Mouse (Mus musculus): ENCODE results near the gene Arl8b.

The Arl8b gene

DNA sequence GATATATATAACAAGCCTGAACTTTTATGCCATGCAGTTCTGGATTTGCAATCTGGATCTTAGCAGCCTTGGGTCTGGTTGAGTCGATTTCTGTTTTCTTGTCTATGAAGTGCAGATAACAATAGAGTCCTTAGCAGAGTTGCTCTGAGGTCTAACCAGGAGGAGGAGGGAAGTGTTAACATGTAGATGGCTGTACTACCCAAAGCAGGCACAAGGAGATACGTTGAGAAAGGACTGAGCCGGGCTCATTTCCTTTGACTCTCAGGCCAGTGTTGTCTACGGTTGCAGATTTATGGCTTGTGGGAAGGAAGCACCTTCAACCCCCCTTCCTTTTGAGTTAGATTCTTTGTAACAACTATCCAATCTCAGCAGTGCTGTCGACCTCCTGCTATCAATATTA, 1.9 kb downstream of the Arl8b start:
- peak; percentile 39 for DNase-seq (ENCODE audit: low spot score)

DNA sequence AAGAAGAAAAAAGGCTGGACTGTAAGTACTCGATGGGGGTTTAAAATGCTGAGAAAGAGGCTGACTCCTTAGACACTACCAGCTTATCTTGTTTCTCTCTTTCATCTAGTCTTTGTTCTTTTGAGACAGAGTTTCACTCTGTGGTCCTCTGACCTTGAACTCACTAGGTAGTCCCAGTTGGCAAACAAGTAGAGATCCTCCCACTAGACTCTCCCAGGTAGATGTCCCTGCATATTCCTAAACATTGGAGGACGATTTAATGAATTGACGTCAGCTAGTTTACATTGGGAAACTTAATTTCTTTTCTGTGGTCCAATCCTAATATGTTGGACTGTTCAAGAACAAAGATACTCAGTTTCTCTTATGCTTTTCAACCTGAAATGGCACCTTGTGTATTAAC, 2.7 kb downstream of the Arl8b start:
- no peak for DNase-seq (ENCODE audit: low spot score)

DNA sequence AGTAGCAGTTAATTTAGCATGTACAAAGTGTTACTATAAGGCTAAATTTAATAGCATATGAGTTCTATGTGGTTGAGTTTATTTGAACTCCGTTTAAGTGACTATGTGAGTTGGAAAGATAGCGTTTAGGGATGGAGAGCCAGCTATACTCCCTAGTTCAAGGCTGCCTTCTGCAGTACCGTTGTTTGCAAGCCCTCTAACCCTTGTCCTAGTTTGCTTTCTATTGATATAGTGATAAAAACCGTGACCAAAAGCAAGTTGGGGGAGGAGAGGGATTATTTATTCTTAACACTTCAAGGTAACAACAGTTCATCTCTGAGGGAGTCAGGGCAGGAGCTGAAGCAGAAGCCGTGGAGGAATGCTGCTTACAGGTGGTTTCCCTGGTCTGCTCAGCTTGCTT, 8.6 kb downstream of the Arl8b start:
- DNase-seq (ENCODE audit: low spot score), result no peak

- DNase-seq (ENCODE audit: low spot score), result no peak
These were observed 13.0 kb downstream of the Arl8b start for GRCm38 (mm10) chr6:108795912-108796311.

DNA sequence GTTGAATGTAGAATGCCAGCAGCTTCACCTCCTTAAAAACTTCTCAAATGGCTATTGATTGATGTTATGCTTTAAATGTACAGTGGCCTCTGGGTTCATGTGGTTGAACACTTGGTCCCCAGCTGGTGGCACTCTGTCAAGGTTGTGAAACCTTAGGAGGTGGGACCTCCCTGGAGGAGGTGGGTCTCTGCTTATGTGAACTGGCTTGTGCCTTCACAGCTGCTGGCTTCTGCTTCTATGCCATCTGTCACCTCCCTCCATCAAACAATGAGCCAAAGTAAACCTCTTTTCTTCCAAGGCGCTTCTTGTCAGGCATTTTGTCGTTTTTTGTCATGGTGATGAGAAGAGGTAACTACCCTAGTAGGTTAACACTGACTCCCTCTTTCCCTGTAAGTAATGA, 13.8 kb downstream of the Arl8b start:
- no peak for DNase-seq (ENCODE audit: low spot score)

GRCm38 (mm10) chr6:108805194-108805593, 22.3 kb downstream of the Arl8b start:
- DNase-seq (ENCODE audit: low spot score), result no peak

DNA sequence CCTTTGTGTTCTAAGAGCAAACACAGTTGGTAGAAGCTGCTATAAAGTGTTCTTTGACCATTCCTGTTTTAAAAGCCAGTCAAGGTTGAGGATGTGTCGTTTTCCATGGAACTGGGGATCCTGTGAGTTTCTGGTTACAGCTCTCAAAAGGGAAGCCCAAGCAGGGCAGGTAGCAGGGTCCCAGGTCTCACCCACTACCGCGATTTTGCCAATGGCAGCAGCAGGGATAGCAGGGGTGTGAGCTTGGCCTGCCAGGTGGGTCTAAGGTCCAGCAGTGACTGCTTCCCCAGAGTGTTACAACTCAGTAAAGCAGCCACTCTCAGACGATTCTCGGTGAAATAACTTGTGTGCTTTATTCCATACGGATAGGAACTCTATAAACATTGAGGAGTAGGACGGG, 23.0 kb downstream of the Arl8b start:
- DNase-seq (ENCODE audit: low spot score), result no peak

- DNase-seq (ENCODE audit: low spot score), result no peak
These were observed 24.5 kb downstream of the Arl8b start for GRCm38 (mm10) chr6:108807446-108807845.

GRCm38 (mm10) chr6:108808786-108809185, 25.9 kb downstream of the Arl8b start:
- DNase-seq (ENCODE audit: low spot score), result no peak

DNA sequence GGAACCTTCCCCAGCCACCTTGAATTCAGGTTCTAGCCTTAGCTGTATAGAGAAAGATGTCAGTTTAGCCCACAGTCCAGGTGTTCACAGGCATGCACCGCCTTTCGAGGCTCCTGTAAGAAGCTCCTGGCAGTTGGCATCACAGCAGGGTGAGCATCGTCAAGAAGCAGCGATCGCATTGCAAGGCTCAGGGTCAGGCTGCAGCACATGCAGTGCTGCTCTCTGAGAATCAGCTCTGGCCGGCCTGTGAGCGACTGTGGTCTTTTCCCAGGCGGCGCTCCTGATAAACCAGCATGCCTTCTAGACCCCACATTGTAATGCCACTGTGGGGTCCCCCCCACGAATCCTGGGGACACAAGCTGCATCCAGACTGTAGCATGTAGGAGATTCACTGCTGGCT, 27.3 kb downstream of the Arl8b start:
- no peak for DNase-seq (ENCODE audit: low spot score)

GRCm38 (mm10) chr6:108812134-108812533, 29.2 kb downstream of the Arl8b start:
- DNase-seq (ENCODE audit: low spot score), result no peak

GRCm38 (mm10) chr6:108817510-108817909, 34.6 kb downstream of the Arl8b start:
- no peak for DNase-seq (ENCODE audit: low spot score)

DNA sequence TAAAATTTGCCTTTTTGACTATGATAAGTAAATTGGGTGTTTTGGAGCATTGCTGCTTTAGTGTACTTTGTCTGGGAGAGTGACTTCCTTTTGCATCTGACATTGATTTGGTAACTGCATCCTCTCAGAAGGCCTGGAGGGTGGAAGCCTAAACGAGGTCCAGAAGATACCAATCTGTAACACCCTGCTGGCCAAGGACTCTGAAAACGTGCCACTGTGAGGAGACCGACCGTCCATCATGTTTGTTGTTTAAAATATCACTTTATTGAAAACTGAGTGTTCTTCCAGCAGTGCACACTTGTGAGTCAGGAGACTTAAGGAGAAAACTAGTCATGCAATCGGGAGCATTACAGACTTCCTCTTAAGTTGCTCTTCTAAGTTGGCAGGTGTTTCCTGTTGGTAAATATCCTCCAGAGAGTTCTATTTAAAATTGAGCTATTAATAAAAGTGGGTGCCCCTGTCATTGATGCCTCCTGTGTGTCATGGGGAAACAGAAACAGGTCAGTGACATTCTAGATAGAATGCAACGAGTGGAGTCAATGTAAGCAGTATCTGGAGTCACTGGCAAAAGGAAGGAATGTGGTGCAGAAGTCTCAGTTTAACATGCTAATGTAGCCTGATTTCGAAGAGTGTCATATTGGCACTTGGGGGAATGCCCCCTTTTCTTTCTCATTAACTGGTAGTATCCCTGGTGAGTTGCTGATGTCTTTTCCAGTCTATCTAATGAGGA, 42.1 kb downstream of the Arl8b start:
- no peak for DNase-seq (ENCODE audit: low spot score)

DNA sequence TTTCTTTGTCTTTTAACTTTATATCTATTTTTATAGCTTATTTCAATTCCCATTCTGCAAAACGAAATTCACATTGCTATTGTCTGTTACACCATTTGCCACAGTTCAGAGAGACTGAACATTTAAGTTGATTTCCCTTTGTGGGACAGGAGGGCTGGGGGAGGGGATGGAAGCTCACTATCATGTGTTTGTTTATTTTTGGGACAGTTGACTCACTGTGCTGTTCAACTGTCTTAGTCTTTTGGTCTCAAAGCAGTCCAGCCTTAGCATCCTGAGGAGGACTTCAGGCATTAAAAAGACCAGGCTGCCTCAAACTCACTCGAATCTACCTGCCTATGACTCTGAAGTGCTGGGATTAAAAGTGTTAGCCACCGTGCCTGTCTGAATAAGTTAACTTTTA, 43.2 kb downstream of the Arl8b start:
- DNase-seq (ENCODE audit: low spot score), result no peak

DNA sequence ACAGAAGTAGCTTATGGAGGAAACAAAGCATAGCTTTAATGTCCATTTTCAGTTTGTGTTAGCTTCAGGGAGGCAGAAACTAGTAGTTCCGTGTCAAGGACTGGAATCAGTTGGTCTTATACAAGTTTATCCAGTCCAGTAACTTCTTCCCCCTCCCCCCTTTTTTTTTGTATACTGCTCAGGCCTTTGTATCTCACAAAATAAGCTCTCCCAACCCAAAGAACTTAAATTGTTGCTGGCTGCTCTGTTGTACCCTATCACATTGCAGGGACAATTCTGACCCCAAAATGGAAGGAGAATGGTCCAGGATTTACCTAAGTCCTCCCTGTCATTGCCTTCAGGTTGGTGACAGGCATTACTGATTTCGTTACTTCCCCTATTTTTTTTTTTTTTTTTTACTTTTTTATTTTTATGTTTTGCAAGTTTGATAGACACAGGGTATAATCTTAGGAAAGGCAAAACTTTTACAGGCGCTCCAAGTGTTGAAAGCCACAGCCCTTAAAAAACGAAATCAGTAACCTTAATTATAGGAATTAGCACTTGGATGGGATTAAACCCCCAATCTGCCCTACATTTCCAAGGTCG, 44.5 kb downstream of the Arl8b start:
- no peak for DNase-seq (ENCODE audit: low spot score)

- peak; percentile 94 for DNase-seq (ENCODE audit: low spot score)
These were observed 45.5 kb downstream of the Arl8b start, which contains the start of gene Edem1 for GRCm38 (mm10) chr6:108828234-108828868. Edem1 (plus strand) TSS chr6:108828641.

GRCm38 (mm10) chr6:108828872-108829271, 46.0 kb downstream of the Arl8b start:
- DNase-seq (ENCODE audit: low spot score), result peak; percentile 55

- DNase-seq (ENCODE audit: low spot score), result peak; percentile 27
These were observed 46.8 kb downstream of the Arl8b start for GRCm38 (mm10) chr6:108829386-108830370.

DNA sequence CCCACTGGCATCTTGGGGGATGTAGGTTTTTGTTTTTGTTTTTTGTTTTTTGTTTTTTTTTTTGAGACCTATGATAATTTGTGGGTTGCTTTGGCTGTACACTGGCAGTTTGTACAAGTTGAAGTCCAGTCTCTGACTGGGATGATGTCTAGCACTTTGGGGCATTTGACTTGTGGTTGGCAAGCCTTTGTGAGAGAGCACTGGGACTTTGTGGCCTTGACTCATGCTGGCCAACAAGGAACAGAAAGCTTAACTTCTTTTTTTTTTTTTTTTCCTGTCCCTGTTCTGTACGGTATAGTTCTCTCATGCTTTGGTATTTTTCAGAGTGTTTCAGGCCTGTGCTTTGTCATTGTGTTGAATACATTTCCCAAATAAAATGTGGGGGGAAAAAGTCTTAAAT, 49.3 kb downstream of the Arl8b start:
- DNase-seq (ENCODE audit: low spot score), result no peak

DNA sequence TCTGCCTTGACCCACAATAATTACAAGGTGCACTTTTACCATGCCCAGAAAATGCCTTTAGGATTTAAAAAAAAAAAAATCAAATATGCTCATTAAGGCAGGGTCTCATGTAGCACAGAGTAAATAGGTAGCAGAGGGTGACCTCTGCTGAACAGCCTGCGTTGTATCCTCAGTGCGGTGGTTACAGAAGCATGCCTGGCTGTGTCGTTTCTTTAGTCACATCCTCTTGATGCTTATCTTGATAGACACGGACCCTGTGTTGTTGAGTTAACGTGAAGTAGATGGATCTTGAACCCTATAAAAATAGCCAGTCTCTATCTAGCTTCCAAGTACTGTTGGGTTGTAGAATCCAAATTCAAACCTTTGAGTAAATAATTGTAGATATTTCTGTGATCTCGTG, 50.1 kb downstream of the Arl8b start:
- no peak for DNase-seq (ENCODE audit: low spot score)

GRCm38 (mm10) chr6:108833963-108834697, 51.2 kb downstream of the Arl8b start:
- no peak for DNase-seq (ENCODE audit: low spot score)
